Mouse (Mus musculus) heart, adult 2 months (tissue): ENCODE measurements around the gene Hip1r. TPM values are rescaled to one million over a fixed set of nuclear protein-coding genes. Genes with fewer than 3 reads are reported as not detected.
A peak's percentile ranks its signal among the peaks of the same experiment; 100 is the strongest.

Experiments used
- DNase-seq, 2 experiments: peaks; one replicate each; pipeline ENCODE4 v3.0.0; 2021
- H3K27ac ChIP-seq: fragments of 200-600 bp; 2 replicates; pipeline ENCODE4 v1.8.1; 2022
- H3K27me3 ChIP-seq: fragments of 200-500 bp; 2 replicates; pipeline ENCODE4 v1.6.1; 2012; ENCODE audit warnings: mild to moderate bottlenecking, low read length, inconsistent platforms, mixed read lengths; ENCODE audit not compliant: control insufficient read depth, insufficient read depth
- H3K36me3 ChIP-seq: fragments of 200-500 bp; 2 replicates; pipeline ENCODE4 v1.6.1; 2012; ENCODE audit warnings: low read length, inconsistent platforms; ENCODE audit not compliant: control insufficient read depth, insufficient read depth
- H3K4me1 ChIP-seq: fragments of 200-500 bp; 2 replicates; pipeline ENCODE4 v1.6.1; 2011; ENCODE audit warnings: low read length; ENCODE audit not compliant: control insufficient read depth, insufficient read depth
- H3K4me3 ChIP-seq: fragments of 200-600 bp; 2 replicates; pipeline ENCODE4 v1.8.1; 2022
- H3K79me2 ChIP-seq: fragments of 200-500 bp; replicated peaks from 2 replicates; pipeline ENCODE4 v1.6.1; 2012; ENCODE audit warnings: mild to moderate bottlenecking, inconsistent platforms, low read length, moderate library complexity, mixed read lengths; ENCODE audit not compliant: control insufficient read depth, insufficient read depth
- H3K9ac ChIP-seq: fragments of 200-500 bp; 2 replicates; pipeline ENCODE4 v1.6.1; 2012; ENCODE audit warnings: low read depth, mild to moderate bottlenecking, control low read depth, inconsistent platforms, low read length, mixed read lengths
- CTCF ChIP-seq: fragments of 200-600 bp; IDR thresholded peaks from 2 replicates; pipeline ENCODE4 v1.8.1; 2022; ENCODE audit warnings: antibody characterized with exemption, mild to moderate bottlenecking, moderate library complexity
- EP300 ChIP-seq: fragments of 200-500 bp; IDR thresholded peaks from 2 replicates; pipeline ENCODE4 v1.6.1; 2011; ENCODE audit warnings: low read depth, low read length, control low read depth; ENCODE audit not compliant: insufficient read depth
- POLR2A ChIP-seq: fragments of 200-500 bp; IDR thresholded peaks from 2 replicates; pipeline ENCODE4 v1.6.1; 2011; ENCODE audit warnings: mild to moderate bottlenecking, low read depth, low read length, control low read depth; ENCODE audit not compliant: insufficient read depth
- WGBS: fragments of 180-500 bp; shearing (Covaris S2); methylation state at CpG from one replicate; pipeline ENCODE4 v1.1.7; 2018; 5-methylcytosine and 5-hydroxymethylcytosine counted together
- intact Hi-C: fragments of 180-260 bp; cut with DNase I; formaldehyde crosslinking; loops from one replicate; pipeline ENCODE4 v1.15.1; 2025
- polyA plus RNA-seq: library from polyadenylated mRNA; depleted of rRNA; stranded (reverse); fragments of >200 nt; gene quantifications from 2 replicates; pipeline ENCODE4 v1.2.3, GENCODE M21; 2012
- total RNA-seq, 2 experiments: library from RNA; stranded (reverse); gene quantifications; 2 replicates each; pipeline ENCODE4 v1.2.3; 2021

The Hip1r gene
- total and polyA plus RNA-seq, 3 experiments, result 7.0 to 16.7 (median 16.3) TPM

GRCm38 (mm10) chr5:124014791-124015251, 41.4 kb downstream of the Hip1r start:
- Histone ChIP-seq H3K27ac (peak overlapping the region; percentile 80), H3K4me3 (peak overlapping the region; percentile 0), H3K27me3 (no peaks in the 10 kb centered on the region), H3K9ac (no peak overlapping the region), H3K79me2 (peaks cover 11% of the 10 kb centered on the region), H3K4me1 (peaks cover 56% of the 10 kb centered on the region), H3K36me3 (peaks cover 5% of the 10 kb centered on the region; the same call in 1 of the 2 replicates)
- 2% methylated on average over 11 of the region's 11 CpGs for WGBS
- TF ChIP-seq POLR2A (no peak), EP300 (0 out of 2 replicates have a peak, but pooled peaks have one; percentile 5)
- intact Hi-C loops, result loop anchor here (2.0 kb wide), 1 partner anchor 36 kb away; no protein-coding TSS in a partner anchor
- DNase-seq, result peak in 1 of 2 experiments; percentile 76

GRCm38 (mm10) chr5:124015727-124016126, 42.3 kb downstream of the Hip1r start:
- no peak overlapping the region for H3K4me3 ChIP-seq
- 22% methylated on average over 2 of the region's 2 CpGs for whole genome bisulfite sequencing
- H3K36me3 ChIP-seq, result peaks cover 4% of the 10 kb centered on the region; the same call in 1 of the 2 replicates
- peaks cover 62% of the 10 kb centered on the region for H3K4me1 ChIP-seq
- no peak overlapping the region; the same call in 1 of the 2 replicates for H3K27ac ChIP-seq
- no peak for TF ChIP-seq CTCF
- no peak for TF ChIP-seq POLR2A
- no peak for TF ChIP-seq EP300
- DNase-seq, result no peak
- no peak overlapping the region for H3K9ac ChIP-seq
- H3K27me3 ChIP-seq, result no peaks in the 10 kb centered on the region
- intact Hi-C loops, result loop anchor here (2.0 kb wide), 1 partner anchor 35 kb away; no protein-coding TSS in a partner anchor
- peaks cover 11% of the 10 kb centered on the region for H3K79me2 ChIP-seq

- Histone ChIP-seq H3K4me3 (no peak overlapping the region), H3K27ac (no peak overlapping the region; the same call in 1 of the 2 replicates), H3K27me3 (no peaks in the 10 kb centered on the region), H3K4me1 (peaks cover 59% of the 10 kb centered on the region), H3K79me2 (peaks cover 11% of the 10 kb centered on the region), H3K36me3 (peaks cover 4% of the 10 kb centered on the region; the same call in 1 of the 2 replicates), H3K9ac (no peak overlapping the region)
- no peak for TF ChIP-seq EP300
- TF ChIP-seq POLR2A, result no peak
- no peak for TF ChIP-seq CTCF
- 61% methylated on average over 7 of the region's 7 CpGs for whole genome bisulfite sequencing
- DNase-seq, result no peak
- intact Hi-C loops, result no loop called here
Measured at GRCm38 (mm10) chr5:124016291-124016821, 42.9 kb downstream of the Hip1r start.

GRCm38 (mm10) chr5:124017941-124018340, 44.5 kb downstream of the Hip1r start:
- no peak overlapping the region for H3K27ac ChIP-seq
- peaks cover 11% of the 10 kb centered on the region for H3K79me2 ChIP-seq
- no peak overlapping the region for H3K4me3 ChIP-seq
- no peak for DNase-seq
- WGBS, result 32% methylated on average over 9 of the region's 9 CpGs
- TF ChIP-seq POLR2A, result no peak
- no peak for TF ChIP-seq CTCF
- no peak for TF ChIP-seq EP300
- peaks cover 50% of the 10 kb centered on the region for H3K4me1 ChIP-seq
- H3K27me3 ChIP-seq, result no peaks in the 10 kb centered on the region
- intact Hi-C loops, result no loop called here
- H3K9ac ChIP-seq, result no peak overlapping the region
- 0 out of 2 replicates have a peak, but pooled peaks cover 4% of the 10 kb centered on the region for H3K36me3 ChIP-seq

- peak overlapping the region; percentile 60 for H3K27ac ChIP-seq
- peaks cover 46% of the 10 kb centered on the region for H3K4me1 ChIP-seq
- H3K79me2 ChIP-seq, result peaks cover 7% of the 10 kb centered on the region
- 0 out of 2 replicates have a peak, but pooled peaks cover 4% of the 10 kb centered on the region for H3K36me3 ChIP-seq
- intact Hi-C loops, result no loop called here
- no peaks in the 10 kb centered on the region for H3K27me3 ChIP-seq
- 77% methylated on average over 9 of the region's 9 CpGs for WGBS
- no peak for DNase-seq
- no peak overlapping the region for H3K9ac ChIP-seq
- no peak for TF ChIP-seq EP300
- no peak for TF ChIP-seq POLR2A
- no peak overlapping the region for H3K4me3 ChIP-seq
Measured at GRCm38 (mm10) chr5:124018651-124019050, 45.2 kb downstream of the Hip1r start.
